Mouse (Mus musculus) cerebellum, adult 18-20 months (tissue): Measurements from ENCODE around the gene Tmem258.

Experiments
- DNase-seq, 2 experiments: peaks; one replicate each; pipeline ENCODE4 v3.0.0; 2021

Tmem258 gene

DNA sequence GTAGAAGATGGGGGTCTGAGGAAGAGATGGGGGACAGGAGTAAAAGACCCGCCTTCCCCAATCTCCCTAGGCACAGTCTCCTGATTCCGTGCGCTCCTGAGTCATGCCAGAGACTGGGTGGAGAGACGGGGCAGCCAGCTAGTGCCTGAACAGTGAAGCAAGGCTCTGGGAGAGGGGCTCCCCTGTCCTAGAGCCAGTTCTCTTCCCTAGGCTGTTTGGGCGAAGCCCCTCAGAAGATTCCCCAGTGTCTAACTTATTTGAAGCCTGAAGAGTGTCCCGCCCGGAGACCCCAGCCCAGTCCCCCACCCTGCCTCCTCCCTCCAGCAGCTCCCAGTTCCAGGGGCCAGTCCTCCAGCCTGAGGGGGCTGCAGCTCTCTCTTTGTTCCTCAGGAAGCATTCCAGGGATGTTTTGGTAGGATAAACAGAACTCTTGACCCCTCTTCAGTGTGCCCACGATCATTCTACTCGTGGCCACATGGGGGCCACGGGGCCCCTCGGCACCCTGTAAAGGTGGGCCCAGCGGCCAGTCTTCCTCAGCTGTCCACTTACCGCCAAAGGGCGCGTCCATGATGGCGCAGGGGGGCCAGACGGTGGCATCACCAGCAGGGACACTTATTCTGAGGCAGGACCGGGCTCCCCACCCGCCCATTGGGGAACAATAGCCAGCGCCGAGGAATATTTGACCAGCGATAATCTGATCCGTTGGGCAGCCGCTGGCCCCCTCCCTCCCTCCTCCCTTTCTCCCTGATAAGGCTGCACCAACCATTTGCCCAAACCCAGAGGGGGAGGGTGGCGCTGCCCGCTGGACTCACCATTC lies 21.0 kb downstream of the Tmem258 start:
- DNase-seq: no peak

DNA sequence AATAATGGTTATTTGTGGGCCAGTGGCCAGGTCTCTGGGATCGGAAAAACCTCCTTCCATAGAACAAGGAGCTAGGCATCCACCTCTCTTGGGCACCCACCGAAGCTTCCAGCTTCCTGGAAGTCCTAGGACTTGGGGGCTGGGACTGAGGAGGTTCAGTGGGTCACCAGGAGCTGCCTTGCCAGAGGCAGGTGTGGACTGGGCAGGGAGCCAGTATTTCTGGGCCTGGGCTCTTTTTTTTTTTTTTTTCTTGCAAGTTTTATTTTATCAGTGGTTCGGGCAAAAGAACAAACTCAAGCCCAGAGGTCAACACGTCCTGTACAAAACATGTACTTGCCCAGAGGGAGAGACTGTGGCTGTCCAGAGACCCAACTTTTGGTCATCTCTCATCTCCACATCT lies 22.0 kb downstream of the Tmem258 start:
- DNase-seq: no peak

DNA sequence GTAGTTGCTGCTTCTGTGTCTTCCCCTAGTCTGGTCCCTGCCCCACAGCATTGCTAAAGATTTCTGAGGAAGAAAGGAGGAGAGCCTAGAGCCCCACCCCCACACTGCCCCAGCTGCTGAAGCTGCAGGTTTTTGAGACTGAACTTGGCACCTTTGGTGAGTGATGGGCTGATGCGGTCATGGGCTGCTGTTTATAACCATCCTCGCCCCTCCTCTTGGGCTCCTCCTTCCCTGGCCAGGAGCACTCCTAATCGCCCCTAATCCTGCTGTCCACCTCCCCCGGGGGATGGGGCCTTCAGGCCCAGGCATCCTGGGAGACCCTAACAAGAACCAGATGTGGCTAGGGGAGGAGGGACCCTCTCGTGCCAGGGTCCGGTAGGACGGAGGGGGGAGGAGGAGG lies 27.2 kb downstream of the Tmem258 start:
- no peak for DNase-seq

DNA sequence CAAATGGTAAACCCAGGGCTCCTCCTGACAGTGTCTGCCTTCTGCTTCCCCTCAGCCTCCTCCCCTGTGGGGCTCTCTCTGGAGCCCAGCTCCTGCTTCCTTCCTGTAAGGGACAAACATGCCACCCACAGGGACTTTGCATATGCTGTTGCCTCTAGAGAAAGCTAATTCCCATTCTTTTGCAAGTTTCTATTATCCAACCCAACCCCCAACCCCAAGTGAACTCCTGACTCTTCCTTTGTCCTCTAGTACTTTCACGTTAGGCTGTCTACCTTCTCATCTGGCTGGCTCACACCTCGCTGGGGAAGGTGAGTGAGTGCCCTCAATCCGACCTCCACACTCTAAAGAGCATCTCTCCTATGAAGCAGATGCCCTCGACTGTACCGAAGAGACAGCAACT lies 28.1 kb downstream of the Tmem258 start:
- DNase-seq: no peak

DNA sequence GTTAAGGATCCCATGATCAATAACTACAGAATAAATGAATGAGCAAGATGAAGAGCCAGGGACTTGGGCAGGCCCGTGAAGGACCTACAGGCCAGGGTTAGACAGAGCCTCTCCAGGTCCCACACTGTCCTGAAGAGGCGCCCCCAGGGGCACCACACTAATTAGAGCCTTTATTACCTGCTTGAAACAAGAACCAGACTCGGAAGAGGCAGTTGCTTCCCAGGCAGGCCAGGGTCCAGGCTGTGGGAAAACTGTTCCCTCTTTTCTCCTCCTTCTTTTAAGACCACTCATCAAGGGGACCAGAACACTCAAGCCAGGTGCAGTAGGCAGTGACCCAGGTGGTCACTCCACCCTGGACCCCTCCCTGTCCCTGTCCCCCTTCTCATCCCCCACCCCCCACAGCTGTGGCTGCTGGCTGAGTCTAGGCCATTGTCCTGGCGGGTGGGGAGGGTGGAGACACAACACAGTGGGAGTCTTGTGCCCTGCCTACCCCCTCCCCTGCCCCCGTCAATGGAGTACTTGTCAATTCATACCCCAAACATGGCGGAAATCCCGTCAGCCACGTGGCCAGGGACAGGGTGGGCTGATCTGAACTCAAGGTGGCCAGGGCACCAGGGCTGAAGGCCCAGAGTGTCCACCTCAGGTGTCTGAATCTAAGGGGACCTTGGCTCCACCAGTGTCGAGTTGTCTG lies 28.7 kb downstream of the Tmem258 start:
- DNase-seq: peak in 1 of 2 experiments; percentile 24

DNA sequence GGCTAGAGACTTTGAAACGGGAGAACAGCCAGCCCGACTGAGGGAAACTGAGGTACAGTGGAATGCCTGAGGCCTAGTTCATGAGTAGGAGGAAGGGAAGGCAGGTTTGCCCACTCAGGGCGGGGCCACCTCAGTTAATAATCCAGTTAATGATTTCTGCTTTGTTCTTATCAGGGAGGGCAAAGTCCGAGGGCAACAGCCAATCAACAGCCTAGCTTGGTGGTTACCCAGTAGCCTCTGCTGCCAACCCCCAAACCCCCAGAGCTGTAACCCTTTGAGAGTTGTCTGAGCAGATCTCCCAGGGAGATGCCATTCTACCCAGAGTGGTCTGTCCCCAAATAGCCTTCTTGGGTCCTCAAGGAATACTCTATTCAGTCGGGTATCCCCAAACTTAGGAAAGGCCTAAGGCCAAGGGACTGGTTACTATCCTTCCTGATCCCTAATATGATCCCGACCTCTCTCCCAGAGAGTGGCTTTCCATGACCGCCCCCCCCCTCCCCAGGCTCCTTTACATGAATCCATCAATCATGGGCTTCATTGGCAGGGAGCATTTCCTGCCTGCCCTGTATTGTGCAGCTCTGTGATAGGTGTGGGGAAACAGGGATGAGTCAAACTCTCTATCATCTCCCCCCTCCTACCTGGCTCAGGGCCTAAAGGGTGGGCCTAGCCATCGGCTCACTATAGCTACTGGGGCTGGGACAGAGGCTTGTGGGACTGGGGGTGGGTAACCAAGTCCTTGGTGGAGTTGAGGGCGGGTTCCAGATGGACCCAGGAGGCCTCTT lies 32.2 kb downstream of the Tmem258 start:
- no peak for DNase-seq

DNA sequence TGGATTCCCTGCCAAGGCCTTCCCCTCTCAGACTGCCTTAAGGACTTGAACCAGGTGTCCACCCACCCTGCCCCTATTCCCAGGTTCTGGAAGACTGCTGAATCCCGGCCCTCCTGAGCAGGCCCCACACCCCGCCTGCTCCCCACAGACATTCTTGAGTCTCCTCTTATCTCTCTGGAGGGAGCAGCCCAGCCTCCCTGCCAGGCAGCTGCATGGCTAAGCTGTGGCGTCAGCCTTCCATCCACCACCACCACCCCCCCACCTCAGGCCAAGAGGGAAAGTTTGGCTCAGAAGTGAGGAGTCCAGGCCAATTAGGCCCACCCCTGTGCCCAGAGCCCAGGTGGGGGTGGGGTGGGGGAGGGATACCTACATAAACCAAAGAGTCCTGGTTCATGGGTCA lies 34.7 kb downstream of the Tmem258 start:
- DNase-seq: no peak

DNA sequence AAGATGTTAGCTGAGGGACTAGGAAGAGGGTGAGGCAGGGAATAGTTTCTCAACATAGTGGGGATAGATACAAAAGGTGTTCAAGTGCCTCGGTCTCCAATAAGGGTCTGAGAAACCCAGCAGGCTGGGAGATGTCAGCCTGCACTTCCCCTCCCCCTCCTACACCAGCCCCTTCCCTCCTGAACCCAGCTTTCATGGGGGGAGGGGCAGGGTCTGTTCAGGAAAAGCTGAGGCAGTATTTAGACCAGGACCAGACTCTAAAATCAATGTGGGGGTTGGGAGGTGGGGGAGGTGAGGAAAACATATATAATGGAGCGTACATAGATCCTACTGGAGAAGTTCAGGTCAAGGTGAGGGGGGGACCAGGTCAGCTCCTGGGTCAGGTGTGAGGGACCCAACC lies 35.6 kb downstream of the Tmem258 start:
- no peak for DNase-seq

DNA sequence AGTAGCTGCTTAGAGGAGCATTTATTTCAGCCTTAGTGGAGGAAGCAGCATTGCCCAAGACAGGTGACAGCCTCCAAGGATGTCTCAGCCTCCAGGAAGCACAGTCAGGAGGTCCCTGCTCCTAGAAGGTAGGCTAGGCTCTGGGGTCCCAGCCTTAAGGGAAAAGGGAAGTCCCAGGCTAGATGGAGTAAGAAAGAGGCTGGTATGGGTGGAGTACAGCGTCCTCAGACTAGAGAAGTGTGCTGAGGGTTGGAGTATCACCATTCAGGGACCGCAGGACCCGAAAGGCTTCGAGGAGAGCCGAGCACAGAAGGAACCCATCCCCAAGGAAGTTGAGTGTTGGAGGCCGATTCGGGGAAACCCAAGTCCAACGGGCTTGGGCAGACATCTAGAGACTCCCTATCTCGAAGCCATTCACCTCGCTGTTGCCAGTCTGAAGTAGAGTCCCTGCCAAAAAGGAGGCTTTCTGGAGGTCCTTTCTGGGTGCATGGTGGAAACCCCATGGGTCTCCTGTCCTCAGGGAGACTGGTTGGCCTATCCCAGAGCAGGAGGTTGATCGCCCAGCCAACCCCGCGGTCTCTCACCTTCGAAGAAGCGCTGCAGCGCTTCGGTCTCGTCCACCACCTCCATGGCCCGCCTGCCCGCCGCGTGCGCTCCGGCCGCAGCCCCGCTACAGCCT lies 36.3 kb downstream of the Tmem258 start:
- no peak for DNase-seq

DNA sequence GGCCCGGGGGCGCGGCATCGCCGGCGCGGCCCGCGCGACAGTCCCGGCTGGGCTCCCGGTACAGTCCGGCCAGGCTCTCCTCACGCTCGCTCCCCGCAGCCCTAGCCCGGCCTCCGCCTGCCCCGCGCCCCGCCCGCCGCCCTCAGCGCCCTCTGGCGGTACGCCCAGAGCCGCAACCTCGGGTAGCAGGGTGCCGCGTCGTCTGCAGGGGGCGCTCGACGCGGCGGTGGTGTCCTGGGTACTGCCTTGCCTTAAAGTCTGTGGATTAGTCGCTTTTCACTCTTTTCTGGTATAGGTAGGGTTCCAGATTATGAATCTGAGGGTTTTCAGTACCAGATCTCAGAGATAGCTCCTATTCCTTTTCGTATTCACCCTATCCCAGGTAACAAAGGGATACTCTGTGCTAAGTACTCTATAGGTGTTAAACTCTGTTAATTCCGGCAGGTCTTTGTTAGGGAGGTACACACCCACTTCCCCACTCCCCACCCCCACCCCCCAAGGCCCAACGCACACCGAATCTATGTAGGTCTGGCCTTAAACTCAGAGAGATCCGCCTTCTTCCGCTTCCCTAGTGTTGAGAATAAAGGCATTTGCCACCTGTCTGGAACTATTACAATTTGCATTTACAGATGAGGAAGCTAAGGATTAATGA lies 37.0 kb downstream of the Tmem258 start, which contains the start of gene Myrf:
TSS of gene Myrf (minus strand) at position 95 of the 652 bp plus-strand sequence.
- DNase-seq: peak; percentile 57 to 74

DNA sequence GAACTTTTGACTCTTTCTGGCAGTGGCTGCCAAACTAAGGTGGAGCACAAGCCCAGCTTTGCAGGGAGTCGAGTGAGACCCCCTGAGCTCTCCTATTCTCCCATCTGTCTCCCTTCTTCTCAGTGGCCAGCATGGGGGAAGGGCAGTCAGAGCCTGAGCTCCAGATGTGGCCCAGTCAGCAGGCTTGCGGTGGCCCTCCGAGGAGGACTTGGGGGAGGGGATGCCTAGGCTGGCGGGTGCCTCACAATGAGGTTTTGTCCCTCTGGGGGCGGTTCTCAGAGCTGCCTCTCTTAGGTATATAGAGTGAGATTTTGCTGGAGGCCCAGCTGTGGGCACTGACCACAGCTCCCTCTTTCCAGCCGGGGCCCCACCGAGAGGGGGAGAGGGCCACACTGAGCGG lies 39.1 kb downstream of the Tmem258 start:
- no peak for DNase-seq

DNA sequence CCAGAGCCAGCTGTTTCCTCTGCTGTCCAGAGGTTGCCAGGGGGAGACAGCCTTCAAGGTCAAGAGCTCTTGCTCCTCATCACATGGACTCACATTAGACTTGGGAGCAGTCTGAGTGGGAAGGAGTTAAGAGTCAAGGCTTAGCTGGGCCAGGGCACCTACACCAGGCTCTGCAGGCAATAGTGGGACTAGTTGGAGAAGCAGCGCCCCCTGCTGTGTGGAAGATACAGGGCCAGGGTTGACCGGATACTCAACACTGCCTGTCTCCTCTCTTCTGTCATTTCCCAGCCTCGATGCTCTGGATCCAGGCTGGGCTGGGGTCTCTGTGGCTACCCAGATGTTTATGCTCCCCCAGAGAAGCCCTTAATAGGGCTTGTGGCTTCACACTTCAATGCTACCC lies 40.4 kb downstream of the Tmem258 start:
- peak; percentile 22 to 39 for DNase-seq

DNA sequence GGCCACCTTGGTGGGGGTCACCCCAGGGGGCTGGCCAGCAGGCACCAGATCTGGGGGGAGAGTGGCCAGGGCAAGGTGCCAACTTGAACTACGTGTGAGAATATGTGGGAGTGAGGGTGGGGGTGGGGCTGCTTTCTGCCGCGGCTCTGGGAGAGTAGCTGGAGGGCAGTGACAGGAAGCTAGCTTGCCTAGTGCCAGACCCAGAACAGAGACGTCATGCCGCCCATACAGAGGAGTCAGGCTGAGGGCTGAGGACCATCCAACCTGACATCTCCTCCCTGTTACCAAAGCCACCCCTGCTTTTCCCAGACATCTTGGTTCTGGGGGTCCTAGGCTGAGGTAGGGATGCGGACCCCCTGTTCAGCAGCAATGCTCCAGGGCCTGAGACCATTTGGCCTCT lies 43.4 kb downstream of the Tmem258 start:
- DNase-seq: no peak

DNA sequence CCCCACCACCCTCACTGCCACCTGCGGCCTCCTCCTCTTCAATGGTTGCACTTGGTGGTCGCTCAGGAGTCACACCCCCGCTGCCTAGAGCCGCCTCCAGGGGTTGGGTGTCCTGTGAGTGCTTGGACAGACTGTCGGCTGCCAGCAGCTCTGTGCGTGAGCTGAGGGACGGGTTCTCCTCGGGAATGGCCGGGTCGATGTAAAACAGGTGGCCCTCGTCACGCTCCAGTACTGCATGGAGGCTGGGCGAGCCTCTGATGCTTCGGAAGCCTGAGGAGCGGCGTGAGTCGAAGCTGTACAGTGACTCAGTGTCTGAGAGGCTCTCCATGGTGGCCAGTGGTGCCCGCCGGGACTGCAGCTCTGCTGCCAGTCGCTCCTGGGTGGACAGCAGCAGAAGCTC lies 44.3 kb downstream of the Tmem258 start:
- DNase-seq: no peak
